Mouse (Mus musculus): ENCODE data around the gene Ccr6.

DNA sequence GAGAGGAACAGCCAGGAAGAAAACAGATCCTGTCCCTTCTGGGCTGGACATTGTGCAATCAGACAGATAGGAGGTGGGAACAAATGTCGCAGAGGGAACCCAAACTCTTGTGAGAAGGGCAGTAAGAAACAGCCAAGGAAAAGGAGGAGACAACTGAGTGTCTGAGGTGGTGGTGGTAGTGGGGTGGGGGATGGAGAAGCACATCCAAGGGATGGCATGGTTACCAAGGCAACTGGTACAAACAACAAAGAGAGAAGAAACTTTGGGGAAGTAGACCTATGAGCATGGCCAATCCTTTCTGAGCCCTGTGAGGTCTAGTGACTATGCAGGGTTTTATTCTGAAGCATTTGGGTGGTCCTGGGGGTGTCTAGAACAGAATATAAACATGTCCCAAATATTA, 21.5 kb upstream of the Ccr6 start:
- no peak for TF ChIP-seq CTCF (conservative IDR thresholded peaks at IDR 0.05; ENCODE audit: low read length)
- no peak for TF ChIP-seq NANOG (IDR thresholded peaks at IDR 0.05; ENCODE audit: borderline replicate concordance, low read length)
